Mouse (Mus musculus) CD4-positive, CD25-positive, alpha-beta regulatory T cell, adult 2 months (primary cell): ENCODE measurements around the gene Spag7.

Experiments
- DNase-seq: peaks from one replicate; pipeline ENCODE4 v3.0.0-alpha.2; 2012; ENCODE audit warnings: low read depth, low spot score

The Spag7 gene

DNA sequence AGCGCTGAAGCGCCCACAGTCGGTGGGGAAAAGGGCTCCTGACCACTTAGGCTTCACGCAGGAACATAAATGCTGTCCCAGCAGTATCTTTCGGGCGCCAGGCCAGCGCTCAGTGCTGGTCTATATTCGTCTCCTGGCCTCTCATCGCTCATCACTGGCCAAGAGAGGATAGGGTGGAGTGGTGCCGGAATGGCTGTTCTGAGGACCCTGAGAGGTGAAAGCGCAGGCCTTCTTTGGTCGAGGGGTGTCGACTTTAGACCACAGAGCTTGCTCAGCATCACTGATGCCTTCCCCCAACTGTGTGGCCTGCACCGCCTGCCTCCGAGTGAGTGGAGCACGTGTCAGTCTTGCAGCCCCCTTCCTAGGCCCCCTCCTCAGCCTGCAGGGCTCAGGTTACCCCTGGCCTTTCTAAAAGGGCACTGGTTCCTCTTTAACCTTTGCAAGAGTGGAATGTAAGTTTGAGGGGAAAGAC is 12.7 kb downstream of the Spag7 start:
- peak; percentile 26 for DNase-seq

DNA sequence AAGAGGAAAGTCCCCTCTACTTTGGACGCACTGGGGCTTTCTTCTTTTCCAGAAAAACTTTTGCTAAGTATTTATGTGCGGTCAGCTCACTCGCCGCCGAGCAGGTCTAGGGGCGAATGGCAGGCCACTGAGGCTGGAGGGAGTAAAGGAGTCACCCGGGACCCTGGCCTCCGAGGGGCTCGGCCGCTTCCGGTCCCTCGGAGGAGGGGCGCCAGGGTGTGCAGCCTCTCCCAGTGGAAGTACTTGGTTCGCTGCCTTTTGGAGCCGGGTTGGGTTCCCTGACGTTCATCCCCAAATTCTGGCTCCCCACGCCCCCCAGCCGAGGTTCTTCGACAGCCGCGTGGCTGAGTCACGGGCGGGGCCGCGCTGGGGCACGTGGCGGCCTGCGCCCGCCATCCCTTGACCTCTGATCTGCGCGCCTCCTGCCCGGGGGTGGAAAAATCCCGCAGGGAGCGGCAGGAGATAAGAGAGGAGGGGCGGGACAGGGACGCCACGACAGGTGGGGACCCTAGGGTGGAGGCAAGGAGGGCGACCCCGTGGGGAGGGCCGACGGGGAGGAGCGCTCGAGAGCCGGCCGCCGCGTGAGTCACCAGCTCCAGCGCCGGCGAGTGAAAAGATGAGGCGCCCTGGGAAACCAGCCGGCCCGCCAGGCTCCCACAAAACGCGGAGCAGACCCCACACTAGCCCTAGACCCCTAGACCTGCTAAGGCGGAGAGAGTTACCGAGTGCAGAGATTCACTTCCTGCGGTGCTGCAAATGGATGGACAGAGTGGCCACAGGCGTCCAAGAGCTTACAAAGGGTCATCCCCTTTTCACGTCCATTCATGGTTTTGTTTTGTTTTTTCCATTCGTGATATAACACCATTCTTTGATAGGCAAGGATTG is 13.4 kb downstream of the Spag7 start:
- peak; percentile 65 for DNase-seq

DNA sequence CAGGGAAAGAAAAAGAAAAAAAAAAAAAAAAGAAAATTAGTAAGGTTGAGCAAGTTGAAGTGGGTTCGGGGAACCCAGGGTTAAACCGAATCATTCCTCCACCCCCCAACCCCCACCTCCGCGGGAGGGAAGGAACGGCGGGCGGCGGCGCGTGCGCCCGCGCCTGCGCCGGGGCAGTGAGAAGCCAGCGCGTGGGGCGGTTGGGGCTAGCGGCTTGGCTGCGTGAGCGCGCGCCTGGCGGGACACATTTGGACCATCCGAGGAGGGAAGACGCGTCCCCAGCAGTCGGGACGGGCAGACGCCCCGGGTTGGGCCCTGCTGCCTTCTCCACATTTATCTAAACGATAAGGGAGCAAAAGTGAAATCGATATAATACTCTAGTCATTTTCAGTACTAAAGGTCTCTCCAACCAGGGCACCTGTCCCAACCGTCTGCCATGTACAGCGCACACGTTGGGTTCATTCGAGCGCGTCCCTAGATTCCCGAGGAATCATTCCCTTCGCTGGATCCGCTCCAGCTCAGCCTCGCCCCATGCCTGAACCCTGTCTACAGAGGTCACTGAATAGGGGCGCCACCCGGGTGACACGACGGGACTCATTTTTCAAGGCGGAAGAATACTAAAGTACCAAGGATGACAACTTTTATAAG is 14.2 kb downstream of the Spag7 start:
- DNase-seq, result peak; percentile 90

DNA sequence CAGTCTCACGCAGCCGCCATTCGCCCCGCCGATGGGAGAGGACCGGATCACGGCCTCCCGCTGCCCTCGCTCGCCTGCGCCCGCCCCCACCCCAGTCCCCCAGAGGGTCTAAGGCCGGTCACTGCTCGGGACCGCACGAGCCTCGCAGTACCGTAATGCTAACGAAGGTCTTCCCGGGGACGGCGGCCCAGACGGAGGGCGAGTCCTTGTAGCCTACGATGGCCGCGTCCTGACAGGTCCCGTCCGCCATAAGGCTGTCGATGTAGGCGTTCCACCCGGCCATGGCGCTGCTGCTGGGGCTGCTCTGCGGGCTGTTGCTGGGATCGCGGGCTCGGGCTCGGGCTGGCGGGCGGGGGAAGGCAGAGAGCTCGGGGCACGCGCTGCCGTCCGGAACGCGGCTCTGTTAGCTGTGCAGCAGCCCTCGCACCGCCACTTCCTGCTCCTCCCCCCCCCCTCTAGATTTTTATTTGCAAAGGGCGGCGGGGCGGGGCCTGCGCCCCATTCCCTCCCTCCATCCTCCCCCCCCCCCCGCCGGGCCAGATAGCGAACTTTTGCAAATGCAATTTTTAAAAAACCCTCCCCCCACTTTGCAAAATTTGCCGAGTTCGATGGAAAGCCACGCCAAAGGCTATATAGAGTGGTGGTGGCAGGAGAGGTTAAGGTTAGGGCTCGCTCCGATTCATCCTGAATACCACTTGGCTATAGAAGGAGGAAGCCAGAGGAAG is 14.9 kb downstream of the Spag7 start, which contains the start of gene Pfn1:
Pfn1 (minus strand) TSS at position 447 of the 725 bp plus-strand sequence.
- peak; percentile 93 for DNase-seq

DNA sequence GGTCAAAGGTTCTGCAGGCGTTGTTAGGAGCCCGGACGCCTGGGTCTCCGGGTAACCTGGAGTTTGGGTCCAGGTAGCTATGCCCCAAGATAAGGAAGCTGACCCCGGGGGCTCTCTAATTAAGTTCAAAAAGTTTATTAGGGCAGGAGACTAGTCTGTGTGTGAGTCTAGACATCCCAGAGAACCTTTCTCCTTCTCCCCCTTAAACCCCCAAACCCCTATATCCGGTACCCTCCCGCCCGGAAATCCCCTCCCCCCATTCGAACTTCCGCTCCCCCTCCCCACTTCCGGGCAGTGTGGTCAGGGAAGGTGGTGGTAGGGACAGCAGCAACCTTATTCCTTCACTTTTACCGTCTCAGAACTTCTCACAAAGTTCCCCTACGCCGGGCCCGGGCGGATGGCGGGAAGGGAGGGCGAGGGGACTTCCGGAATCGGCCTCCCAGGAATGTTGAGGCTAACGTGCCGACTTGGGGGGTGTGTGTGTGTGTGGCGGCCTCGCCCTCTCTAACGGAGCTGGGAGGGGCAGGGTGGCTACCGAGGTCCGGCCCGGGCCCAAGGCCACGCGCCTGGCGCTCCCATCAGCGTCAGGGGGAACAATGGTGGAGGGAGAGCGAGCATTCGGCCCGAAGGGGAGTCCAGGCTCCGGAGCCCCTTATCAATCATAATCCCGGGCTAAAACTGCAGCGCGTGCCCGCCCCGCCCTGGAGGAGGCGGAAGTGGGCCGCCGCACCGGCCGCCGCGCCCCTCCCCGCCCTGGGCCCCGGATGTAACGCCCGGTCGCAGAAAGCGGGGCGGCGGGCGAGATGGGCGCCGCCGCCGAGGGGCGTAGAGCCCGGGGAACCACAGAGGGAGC is 15.6 kb downstream of the Spag7 start:
- peak; percentile 84 for DNase-seq

DNA sequence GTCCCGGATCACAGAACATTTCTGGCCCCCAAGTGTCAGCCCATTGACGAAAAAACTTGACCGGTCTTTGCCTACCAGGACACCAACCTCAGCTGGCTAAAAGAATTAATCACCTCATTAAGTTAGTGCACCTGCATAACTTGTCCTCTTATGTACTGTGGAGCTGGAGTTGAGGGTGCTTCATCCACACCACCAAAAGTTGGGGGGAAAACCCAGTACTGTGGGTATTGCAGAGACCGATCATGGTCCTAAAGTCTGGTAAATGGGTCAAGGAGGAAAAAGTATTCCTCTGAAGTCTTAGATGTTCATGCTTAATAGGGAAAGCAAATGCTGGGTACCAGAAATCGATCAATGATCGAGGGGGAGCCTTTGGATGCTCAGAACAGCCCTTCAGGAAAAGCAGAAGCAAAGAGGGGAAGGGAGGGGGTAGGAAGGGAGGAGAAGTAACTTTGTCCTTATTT is 16.3 kb downstream of the Spag7 start:
- DNase-seq, result no peak

DNA sequence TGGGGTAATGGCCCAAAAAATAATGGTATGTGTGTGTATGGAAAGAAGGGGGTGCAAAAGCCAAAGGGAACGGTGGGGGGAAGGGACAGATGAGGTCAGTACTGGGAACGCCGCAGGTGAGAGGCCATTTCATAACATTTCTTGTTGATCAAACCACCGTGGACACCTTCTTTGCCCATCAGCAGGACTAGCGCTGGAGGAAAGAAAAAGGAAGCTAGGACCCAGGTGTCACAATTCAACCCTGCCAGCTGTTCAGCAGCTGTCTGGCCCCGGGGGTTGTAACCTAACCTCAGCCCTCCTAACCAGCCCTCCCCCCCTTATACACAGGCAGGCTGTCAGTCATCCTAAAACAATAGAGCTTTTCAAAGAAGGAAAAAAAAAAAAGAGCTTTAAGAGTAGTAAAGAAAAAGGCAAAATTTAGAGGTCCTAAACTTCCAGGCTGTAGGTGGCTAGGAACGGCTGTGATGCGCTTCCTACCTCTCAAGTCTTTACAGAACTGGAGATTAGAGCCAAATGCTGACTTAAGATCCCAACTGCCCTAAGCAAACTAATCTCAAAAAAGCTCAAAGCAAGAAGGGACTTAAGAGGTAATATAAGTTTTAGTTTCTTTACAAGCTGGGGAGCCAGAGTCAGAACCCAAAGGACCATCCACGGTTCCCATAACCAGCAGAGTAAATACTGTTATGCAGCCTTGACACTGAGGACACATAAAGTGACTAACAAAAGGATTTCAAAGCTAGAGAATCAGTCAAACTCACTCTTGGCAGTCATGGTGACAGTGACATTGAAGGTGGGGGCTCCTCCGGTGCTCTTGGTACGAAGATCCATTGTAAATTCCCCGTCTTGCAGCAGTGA is 17.0 kb downstream of the Spag7 start:
- DNase-seq, result peak; percentile 49

DNA sequence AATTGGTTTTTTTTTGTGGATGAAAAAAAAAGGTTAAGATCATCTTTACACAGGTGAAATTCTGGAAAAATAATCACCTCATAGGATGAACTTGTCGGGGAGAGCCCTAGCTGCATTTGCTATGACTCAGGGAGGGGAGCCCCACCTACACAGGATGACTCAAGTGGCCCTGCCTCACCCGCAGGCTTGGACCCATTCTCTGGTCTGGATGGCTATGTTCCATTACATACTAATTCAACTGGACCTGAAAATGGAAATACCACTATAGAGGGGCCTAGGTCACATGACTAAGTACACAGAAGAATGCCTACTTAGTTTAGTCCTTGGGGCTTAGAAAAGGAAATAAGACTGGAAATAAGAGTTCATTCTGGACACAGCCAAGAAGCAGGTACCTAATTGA is 17.8 kb downstream of the Spag7 start:
- peak; percentile 58 for DNase-seq

DNA sequence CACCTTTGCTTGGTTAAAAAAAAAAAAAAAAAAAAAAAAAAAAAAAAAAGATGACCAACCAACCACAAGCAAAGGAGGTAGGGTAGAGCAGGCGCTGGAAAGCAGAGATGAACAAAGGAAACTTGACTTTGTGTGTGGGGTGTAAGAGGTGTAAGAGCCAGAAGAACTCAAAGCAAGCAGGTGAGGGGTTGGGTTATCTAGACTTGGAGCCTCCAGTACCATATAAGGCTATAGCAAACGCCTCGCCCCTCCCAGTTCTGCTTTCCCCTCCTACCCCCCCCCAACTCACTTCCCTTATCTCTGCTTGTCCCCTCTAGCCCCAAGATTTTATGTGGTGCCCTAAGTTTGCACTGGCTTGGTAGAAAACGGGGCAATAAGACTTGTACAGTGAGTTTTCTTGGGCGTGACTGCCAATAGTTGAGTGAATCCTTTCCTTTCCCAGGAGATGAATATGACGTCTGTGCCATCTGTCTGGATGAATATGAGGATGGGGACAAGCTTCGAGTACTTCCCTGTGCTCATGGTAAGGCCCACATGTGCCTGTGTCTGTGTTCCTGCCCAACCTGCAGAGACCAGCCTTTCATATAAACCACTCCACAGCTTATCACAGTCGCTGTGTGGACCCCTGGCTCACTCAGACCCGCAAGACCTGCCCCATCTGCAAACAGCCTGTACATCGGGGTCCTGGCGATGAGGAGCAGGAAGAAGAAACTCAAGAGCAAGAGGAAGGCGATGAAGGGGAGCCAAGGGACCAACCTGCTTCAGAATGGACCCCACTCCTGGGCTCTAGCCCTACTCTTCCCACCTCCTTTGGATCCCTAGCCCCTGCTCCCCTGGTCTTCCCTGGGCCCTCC is 18.7 kb downstream of the Spag7 start:
- DNase-seq, result peak; percentile 86

DNA sequence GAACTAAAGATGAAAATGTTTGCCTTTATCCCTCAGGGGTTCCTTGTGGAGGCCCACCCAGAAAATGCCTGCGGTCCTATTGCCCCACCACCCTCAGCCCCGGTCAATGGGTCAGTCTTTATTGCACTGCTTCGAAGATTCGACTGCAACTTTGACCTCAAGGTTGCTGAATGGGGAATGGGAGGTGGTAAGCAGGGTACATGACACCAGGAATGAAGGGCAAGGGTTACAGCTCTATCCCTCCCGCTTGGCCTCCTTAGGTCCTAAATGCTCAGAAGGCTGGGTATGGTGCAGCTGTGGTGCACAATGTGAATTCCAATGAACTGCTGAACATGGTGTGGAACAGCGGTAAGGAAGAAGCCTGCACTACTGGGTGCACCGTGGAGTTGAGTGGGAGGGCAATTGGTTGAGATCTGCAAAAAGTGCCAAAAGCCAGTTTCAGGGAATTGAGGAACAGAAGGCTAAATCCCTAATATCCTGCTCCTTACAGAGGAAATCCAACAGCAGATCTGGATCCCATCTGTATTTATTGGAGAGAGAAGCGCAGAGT is 20.0 kb downstream of the Spag7 start:
- peak; percentile 23 for DNase-seq

DNA sequence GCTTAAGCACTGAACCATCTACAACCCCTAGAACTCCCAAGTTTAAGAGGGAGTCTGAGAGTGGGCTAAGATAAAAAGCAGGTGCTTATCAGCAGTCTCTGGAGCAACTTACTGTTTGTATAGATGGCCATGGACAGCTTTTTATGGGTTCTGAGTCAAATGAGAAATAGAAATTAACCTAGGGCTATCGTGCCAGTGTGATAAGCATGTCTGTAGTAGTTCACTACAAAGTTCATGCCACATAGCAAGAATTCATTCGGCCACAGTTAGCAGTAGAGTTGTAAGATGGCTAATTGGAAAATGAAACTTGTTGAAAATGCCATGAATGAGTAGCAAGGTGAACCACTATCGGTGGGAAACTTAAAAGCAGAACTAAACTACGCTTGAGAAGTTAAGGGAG is 20.7 kb downstream of the Spag7 start:
- peak; percentile 45 for DNase-seq

DNA sequence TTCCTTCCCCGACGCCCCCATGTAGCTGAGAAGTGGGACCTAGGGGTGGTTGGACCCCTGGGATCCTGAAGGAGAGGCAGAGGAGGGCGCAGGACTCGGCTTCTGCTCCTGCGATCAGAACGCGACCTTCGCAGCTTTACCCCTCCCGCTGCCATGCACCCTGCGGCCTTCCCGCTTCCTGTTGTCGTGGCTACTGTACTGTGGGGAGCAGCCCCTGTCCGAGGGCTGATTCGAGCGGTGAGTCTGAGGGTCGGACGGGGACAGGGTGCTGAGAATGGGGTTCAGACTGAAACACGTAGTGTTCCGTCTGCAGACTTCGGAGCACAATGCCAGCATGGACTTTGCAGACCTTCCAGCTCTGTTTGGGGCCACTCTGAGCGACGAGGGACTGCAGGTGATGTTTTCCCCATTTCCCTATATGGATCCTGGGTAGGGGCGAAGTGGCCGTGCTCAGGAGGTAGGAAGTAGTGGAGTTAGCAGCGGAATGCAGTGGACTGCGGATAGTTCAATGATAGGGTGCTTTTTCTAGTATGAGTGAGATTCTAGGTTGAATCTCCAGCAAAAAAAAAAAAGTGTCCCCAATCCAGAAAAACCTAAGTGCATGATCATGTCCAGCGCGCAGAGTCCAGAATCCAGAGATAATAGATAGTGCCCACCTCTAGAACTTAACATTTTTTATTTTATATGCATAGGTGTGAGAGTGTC is 21.3 kb downstream of the Spag7 start:
- DNase-seq, result peak; percentile 57

DNA sequence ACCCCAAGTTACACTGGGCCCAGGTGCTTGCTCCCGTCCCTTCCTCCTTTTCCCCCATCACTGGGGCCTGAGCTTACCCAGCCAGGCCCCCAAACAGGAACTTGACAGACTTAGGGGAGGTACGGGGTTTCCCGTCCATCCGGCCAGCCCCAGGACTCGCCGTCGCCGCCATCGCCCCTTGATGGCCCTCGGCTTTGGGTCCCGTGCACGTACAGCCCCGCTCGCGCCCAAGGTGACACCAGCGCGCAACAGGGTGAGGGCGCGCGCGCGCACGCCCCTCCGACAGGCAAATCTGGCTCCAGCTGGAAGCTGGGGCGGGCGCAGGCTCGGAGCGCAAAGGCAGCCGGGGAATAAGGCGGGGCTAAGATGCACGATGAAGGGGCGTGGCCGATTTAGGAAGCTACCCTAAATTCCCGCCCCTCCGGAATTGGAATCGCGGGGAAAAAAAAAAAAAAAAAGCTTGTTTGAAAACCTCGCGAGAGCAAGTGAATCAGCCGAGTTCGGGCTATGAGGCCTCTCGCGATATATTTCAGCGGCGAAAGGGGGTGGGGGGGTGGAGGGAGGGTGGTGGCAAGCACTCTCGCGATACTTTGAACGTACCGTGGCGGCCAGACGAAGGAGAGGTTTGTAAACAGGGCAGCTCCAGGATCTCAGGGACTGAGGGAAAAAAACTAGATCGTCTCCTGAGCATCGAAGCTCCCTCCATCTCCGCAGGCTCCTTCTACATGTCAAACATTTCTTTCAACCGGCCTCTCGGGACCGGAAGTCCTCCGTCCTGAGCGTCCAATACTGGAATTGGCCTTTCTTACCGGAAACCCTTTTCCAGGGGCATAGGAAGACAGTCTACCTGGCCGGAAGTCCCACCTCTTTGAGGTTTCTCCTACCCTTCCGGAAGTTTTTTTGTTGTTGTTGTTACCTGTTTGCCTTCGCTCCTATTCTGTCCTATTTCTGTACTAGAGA is 22.2 kb downstream of the Spag7 start, which contains the start of the genes Rnf167 and Slc25a11:
Rnf167 (plus strand) TSS at position 545 of the 960 bp plus-strand sequence.
Slc25a11 (minus strand) TSS at position 789 of the 960 bp plus-strand sequence.
- peak; percentile 98 for DNase-seq

DNA sequence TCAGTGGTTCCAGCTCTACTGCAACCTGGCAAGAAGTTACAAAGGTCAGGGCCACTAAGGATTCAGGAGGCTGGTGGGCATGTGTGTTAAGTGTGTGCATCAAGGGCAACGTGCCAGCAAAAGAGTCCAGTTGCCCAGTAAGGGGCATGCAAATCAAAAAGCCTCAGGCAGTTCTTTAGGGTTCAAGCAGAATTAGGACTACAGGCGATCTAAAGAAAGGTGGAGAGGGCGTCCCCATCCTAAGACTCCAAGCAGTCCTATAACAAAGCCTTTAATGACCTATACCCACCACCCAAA is 23.0 kb downstream of the Spag7 start:
- no peak for DNase-seq

DNA sequence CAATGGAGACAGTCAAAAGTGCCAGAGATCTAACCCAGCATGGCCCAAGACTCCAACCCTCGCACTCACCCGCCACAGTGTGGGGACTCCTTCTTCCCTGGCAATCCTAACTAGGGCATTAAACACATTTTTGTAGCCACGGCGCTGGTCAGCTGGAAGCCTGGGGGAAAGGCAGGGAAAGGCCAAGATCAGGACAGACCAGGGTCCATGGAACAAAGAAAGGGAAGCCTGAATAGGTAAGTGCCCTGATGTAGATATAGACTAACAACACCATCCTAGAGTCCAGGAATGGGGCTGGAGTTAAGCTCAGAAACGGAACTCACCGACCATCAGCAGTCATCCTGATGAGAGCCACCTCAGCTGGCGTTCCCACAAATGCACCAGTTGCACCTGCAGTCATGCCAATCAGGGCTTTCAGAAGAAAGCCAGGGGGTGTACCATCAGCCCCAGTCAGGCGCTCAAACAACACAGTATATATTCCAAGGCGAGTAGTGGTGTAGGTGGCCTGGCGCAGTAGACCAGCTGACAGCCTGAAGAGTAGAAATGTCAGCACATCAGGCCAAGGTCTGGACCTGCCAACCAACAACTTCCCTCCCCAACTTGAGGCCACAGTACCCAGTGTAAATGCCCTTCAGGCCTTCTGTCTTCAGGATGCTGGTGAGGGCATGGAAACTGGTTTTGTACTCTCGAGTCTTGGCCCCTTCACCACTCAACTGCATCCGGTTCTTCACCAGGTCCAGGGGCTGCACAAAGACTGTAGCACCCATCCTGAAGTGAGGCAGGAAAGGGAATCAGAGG is 23.6 kb downstream of the Spag7 start:
- no peak for DNase-seq

DNA sequence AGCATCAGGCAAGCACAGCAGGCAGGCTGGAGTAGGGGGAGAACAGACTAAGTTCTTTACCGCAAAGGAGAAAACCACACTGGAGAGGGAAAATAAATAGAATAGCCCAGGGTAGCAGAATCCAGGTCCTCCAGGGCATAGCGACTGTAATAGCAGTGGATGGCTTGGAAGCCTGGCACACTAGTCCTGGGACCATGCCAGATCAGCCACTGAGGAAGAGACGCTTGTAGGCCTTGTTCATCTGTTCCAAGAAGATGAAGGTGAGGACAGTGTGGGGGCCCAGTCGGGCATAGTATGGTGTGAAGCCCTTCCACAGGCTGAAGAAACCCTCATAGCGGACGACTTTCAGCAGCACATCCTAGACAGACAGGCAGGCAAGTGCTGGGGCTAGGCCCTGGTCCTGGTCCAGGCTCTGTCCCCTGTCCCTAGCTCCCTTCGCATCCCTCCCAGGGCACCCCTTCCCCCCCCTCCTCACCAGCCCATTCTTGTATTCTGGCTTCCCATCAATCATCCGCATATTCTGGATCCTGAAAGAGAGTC is 24.6 kb downstream of the Spag7 start:
- no peak for DNase-seq
